Mouse (Mus musculus) myocyte (in vitro differentiated cells): Measurements from ENCODE around the gene Clnk. TPM values are rescaled to one million over a fixed set of nuclear protein-coding genes. Genes with fewer than 3 reads are reported as not detected.

Experiments
- H3K27me3 ChIP-seq: one replicate; pipeline ENCODE4 v1.6.1; 2011; ENCODE audit not compliant: control insufficient read depth, insufficient read depth, insufficient read length
- H3K36me3 ChIP-seq: one replicate; pipeline ENCODE4 v1.6.1; 2011; ENCODE audit not compliant: control insufficient read depth, insufficient read depth
- H3K4me2 ChIP-seq: one replicate; pipeline ENCODE4 v1.6.1; 2011; ENCODE audit warnings: low read depth, control low read depth
- H3K4me3 ChIP-seq: one replicate; pipeline ENCODE4 v1.5.1; 2011; ENCODE audit warnings: mild to moderate bottlenecking, control low read depth, moderate library complexity
- H3K79me2 ChIP-seq: one replicate; pipeline ENCODE4 v1.6.1; 2011; ENCODE audit not compliant: control insufficient read depth, insufficient read depth
- H3ac ChIP-seq: one replicate; pipeline ENCODE4 v1.6.1; 2011; ENCODE audit not compliant: control insufficient read depth, insufficient read length
- CEBPB ChIP-seq: IDR thresholded peaks from 2 replicates; pipeline ENCODE4 v1.6.1; 2011; ENCODE audit warnings: mild to moderate bottlenecking, moderate library complexity; ENCODE audit not compliant: poor library complexity, insufficient read depth, severe bottlenecking
- E2F4 ChIP-seq: IDR thresholded peaks from one replicate; pipeline ENCODE4 v1.6.1; 2011; ENCODE audit warnings: mild to moderate bottlenecking, control low read depth, moderate library complexity; ENCODE audit not compliant: insufficient read depth
- MAX ChIP-seq: IDR thresholded peaks from one replicate; pipeline ENCODE4 v1.6.1; 2011; ENCODE audit warnings: low read depth, mild to moderate bottlenecking, control low read depth
- MYOD1 ChIP-seq, 3 experiments: IDR thresholded peaks; one replicate each; pipeline ENCODE4 v1.6.1; 2011; ENCODE audit warnings: control low read depth in 2 of 3, low read depth in 2 of 3, mild to moderate bottlenecking in 2 of 3, moderate library complexity in 1 of 3; ENCODE audit not compliant: insufficient read length in 2 of 3, control insufficient read depth in 1 of 3
- MYOG ChIP-seq, 3 experiments: IDR thresholded peaks; one replicate each; pipeline ENCODE4 v1.6.1; 2011; ENCODE audit warnings: control low read depth in 2 of 3, low read depth in 2 of 3, mild to moderate bottlenecking in 2 of 3; ENCODE audit not compliant: insufficient read length in 2 of 3, control insufficient read depth in 1 of 3, insufficient read depth in 1 of 3
- POLR2A ChIP-seq: IDR thresholded peaks from one replicate; pipeline ENCODE4 v1.6.1; 2011; ENCODE audit warnings: low read depth, mild to moderate bottlenecking, control low read depth, moderate library complexity; ENCODE audit not compliant: insufficient read length
- POLR2AphosphoS2 ChIP-seq: IDR thresholded peaks from one replicate; pipeline ENCODE4 v1.6.1; 2011; ENCODE audit warnings: low read depth, control low read depth; ENCODE audit not compliant: insufficient read length
- REST ChIP-seq: IDR thresholded peaks from one replicate; pipeline ENCODE4 v1.6.1; 2011; ENCODE audit warnings: mild to moderate bottlenecking, control low read depth, moderate library complexity; ENCODE audit not compliant: insufficient read depth, insufficient read length
- SRF ChIP-seq: IDR thresholded peaks from one replicate; pipeline ENCODE4 v1.6.1; 2011; ENCODE audit warnings: low read depth; ENCODE audit not compliant: control insufficient read depth, insufficient read length
- TCF12 ChIP-seq: IDR thresholded peaks from one replicate; pipeline ENCODE4 v1.6.1; 2011; ENCODE audit warnings: mild to moderate bottlenecking, control low read depth; ENCODE audit not compliant: poor library complexity, insufficient read depth, severe bottlenecking
- TCF3 ChIP-seq: IDR thresholded peaks from one replicate; pipeline ENCODE4 v1.6.1; 2011; ENCODE audit warnings: low read depth, control low read depth; ENCODE audit not compliant: insufficient read length
- USF1 ChIP-seq: IDR thresholded peaks from one replicate; pipeline ENCODE4 v1.6.1; 2011; ENCODE audit warnings: low read depth, mild to moderate bottlenecking, control low read depth, moderate library complexity
- polyA plus RNA-seq: library from polyadenylated mRNA; unstranded; fragments of >200 nt; fragmentation: generic; extraction: Trizol; gene quantifications from one replicate; pipeline ENCODE4 v1.2.1, GENCODE M21; 2012; ENCODE audit warnings: missing spikeins

The Clnk gene
- polyA plus RNA-seq: not detected

GRCm38 (mm10) chr5:38876622-38877021 is at the start of gene Clnk:
Gene Clnk, minus strand, starts transcription at chr5:38876812.
- H3K4me2 ChIP-seq: no peak within 1 kb of the TSS
- no peak within 1 kb of the TSS for H3ac ChIP-seq
- no peaks in the 10 kb centered on the region for H3K79me2 ChIP-seq
- no peak for TF ChIP-seq POLR2A
- no peak for TF ChIP-seq CEBPB
- TF ChIP-seq SRF: no peak
- TF ChIP-seq POLR2AphosphoS2: no peak
- no peak for TF ChIP-seq TCF12
- no peak for TF ChIP-seq MYOG (IDR thresholded peaks at IDR 0.05; ENCODE audit: control insufficient read depth in 1 of 3, insufficient read depth in 1 of 3, insufficient read length in 2 of 3, low read depth in 2 of 3)
- no peak for TF ChIP-seq MYOD1 (IDR thresholded peaks at IDR 0.05; ENCODE audit: control insufficient read depth in 1 of 3, insufficient read length in 2 of 3, low read depth in 2 of 3)
- no peak for TF ChIP-seq TCF3
- no peak for TF ChIP-seq USF1
- TF ChIP-seq E2F4: no peak
- no peak for TF ChIP-seq MAX
- no peak for TF ChIP-seq REST
- no peaks in the 10 kb centered on the region for H3K36me3 ChIP-seq
- no peak within 1 kb of the TSS for H3K4me3 ChIP-seq
- H3K27me3 ChIP-seq: no peaks in the 10 kb centered on the region

- Histone ChIP-seq H3K79me2 (no peaks in the 10 kb centered on the region), H3K4me3 (no peak overlapping the region), H3K4me2 (no peak overlapping the region), H3ac (no peak overlapping the region), H3K27me3 (no peaks in the 10 kb centered on the region), H3K36me3 (no peaks in the 10 kb centered on the region)
- TF ChIP-seq TCF3 (no peak), MYOD1 (IDR thresholded peaks at IDR 0.05; ENCODE audit: control insufficient read depth in 1 of 3, insufficient read length in 2 of 3, low read depth in 2 of 3) (no peak), TCF12 (no peak), POLR2AphosphoS2 (no peak), E2F4 (no peak)
Measured at GRCm38 (mm10) chr5:38905271-38905670, 28.7 kb upstream of the Clnk start.

- no peaks in the 10 kb centered on the region for H3K36me3 ChIP-seq
- H3K4me2 ChIP-seq: no peak overlapping the region
- no peak overlapping the region for H3K4me3 ChIP-seq
- no peaks in the 10 kb centered on the region for H3K27me3 ChIP-seq
- no peak overlapping the region for H3ac ChIP-seq
- no peak for TF ChIP-seq SRF
- TF ChIP-seq POLR2A: no peak
- no peak for TF ChIP-seq POLR2AphosphoS2
- no peak for TF ChIP-seq USF1
- no peak for TF ChIP-seq TCF12
- TF ChIP-seq REST: no peak
- TF ChIP-seq CEBPB: no peak
- no peak for TF ChIP-seq E2F4
- no peak for TF ChIP-seq MYOD1 (IDR thresholded peaks at IDR 0.05; ENCODE audit: control insufficient read depth in 1 of 3, insufficient read length in 2 of 3, low read depth in 2 of 3)
- no peak for TF ChIP-seq MAX
- TF ChIP-seq TCF3: no peak
- no peak for TF ChIP-seq MYOG (IDR thresholded peaks at IDR 0.05; ENCODE audit: control insufficient read depth in 1 of 3, insufficient read depth in 1 of 3, insufficient read length in 2 of 3, low read depth in 2 of 3)
- no peaks in the 10 kb centered on the region for H3K79me2 ChIP-seq
Measured at GRCm38 (mm10) chr5:38904528-38905044, 28.0 kb upstream of the Clnk start.

- TF ChIP-seq CEBPB: no peak
- TF ChIP-seq REST: no peak
- no peak for TF ChIP-seq TCF12
- no peak for TF ChIP-seq MAX
- no peak for TF ChIP-seq POLR2A
- TF ChIP-seq TCF3: no peak
- TF ChIP-seq E2F4: no peak
- no peak for TF ChIP-seq USF1
- no peak for TF ChIP-seq POLR2AphosphoS2
- TF ChIP-seq SRF: no peak
- TF ChIP-seq MYOG (IDR thresholded peaks at IDR 0.05; ENCODE audit: control insufficient read depth in 1 of 3, insufficient read depth in 1 of 3, insufficient read length in 2 of 3, low read depth in 2 of 3): no peak
- no peak for TF ChIP-seq MYOD1 (IDR thresholded peaks at IDR 0.05; ENCODE audit: control insufficient read depth in 1 of 3, insufficient read length in 2 of 3, low read depth in 2 of 3)
- H3K27me3 ChIP-seq: no peaks in the 10 kb centered on the region
- H3ac ChIP-seq: no peak overlapping the region
- no peaks in the 10 kb centered on the region for H3K36me3 ChIP-seq
- H3K79me2 ChIP-seq: no peaks in the 10 kb centered on the region
- no peak overlapping the region for H3K4me2 ChIP-seq
- H3K4me3 ChIP-seq: no peak overlapping the region
Measured at GRCm38 (mm10) chr5:38902889-38903288, 26.3 kb upstream of the Clnk start.

GRCm38 (mm10) chr5:38899051-38899450 is 22.4 kb upstream of the Clnk start:
- H3ac ChIP-seq: no peak overlapping the region
- no peak overlapping the region for H3K4me2 ChIP-seq
- no peaks in the 10 kb centered on the region for H3K36me3 ChIP-seq
- no peaks in the 10 kb centered on the region for H3K27me3 ChIP-seq
- TF ChIP-seq SRF (no peak), TCF12 (no peak), MYOD1 (IDR thresholded peaks at IDR 0.05; ENCODE audit: control insufficient read depth in 1 of 3, insufficient read length in 2 of 3, low read depth in 2 of 3) (no peak), MYOG (IDR thresholded peaks at IDR 0.05; ENCODE audit: control insufficient read depth in 1 of 3, insufficient read depth in 1 of 3, insufficient read length in 2 of 3, low read depth in 2 of 3) (no peak), TCF3 (no peak), POLR2AphosphoS2 (no peak), REST (no peak)
- no peaks in the 10 kb centered on the region for H3K79me2 ChIP-seq
- no peak overlapping the region for H3K4me3 ChIP-seq
